Mouse (Mus musculus): ENCODE results near the gene Olfr1110. TPM values are rescaled to one million over a fixed set of nuclear protein-coding genes. Genes with fewer than 3 reads are reported as not detected.
"Not testable (repeated sequence)": the region's sequence is repeated elsewhere in the genome, so short reads cannot be mapped to it uniquely, and the experiment has no call there.

Gene Olfr1110
- polyA plus RNA-seq (2012): not detected in 2 replicates

GRCm38 (mm10) chr2:87140200-87140599, at the start of gene Olfr1110:
Gene Olfr1110, minus strand, starts transcription at chr2:87140300.
- Histone ChIP-seq H3K36me3 (ENCODE audit: control insufficient read depth) (no peaks in the 10 kb centered on the region), H3K4me1 (ENCODE audit: control insufficient read depth) (no peaks in the 10 kb centered on the region), H3K9me3 (ENCODE audit: control insufficient read depth, low read length) (no peaks in the 10 kb centered on the region), H3K27me3 (ENCODE audit: control insufficient read depth) (no peaks in the 10 kb centered on the region), H3K4me3 (replicated peaks) (no peak within 1 kb of the TSS)
- TF ChIP-seq TAL1 (IDR thresholded peaks at IDR 0.05; ENCODE audit: low read length) (no peak), GATA1 (IDR thresholded peaks at IDR 0.05; ENCODE audit: low read length) (no peak)

GRCm38 (mm10) chr2:87187498-87187897, 47.4 kb upstream of the Olfr1110 start, which contains the start of gene Olfr1112:
Gene Olfr1112, plus strand, starts transcription at chr2:87187798.
- TF ChIP-seq GATA1 (IDR thresholded peaks at IDR 0.05; ENCODE audit: low read length): no peak
- TF ChIP-seq TAL1 (IDR thresholded peaks at IDR 0.05; ENCODE audit: low read length): no peak
- Histone ChIP-seq H3K36me3 (ENCODE audit: control insufficient read depth) (no peaks in the 10 kb centered on the region), H3K9me3 (ENCODE audit: control insufficient read depth, low read length) (no peaks in the 10 kb centered on the region), H3K27me3 (ENCODE audit: control insufficient read depth) (no peaks in the 10 kb centered on the region), H3K4me1 (ENCODE audit: control insufficient read depth) (no peaks in the 10 kb centered on the region), H3K4me3 (replicated peaks) (no peak within 1 kb of the TSS)

- H3K4me1 ChIP-seq (ENCODE audit: control insufficient read depth); H3K4me3 ChIP-seq (replicated peaks); H3K36me3 ChIP-seq (ENCODE audit: control insufficient read depth); H3K27me3 ChIP-seq (ENCODE audit: control insufficient read depth): not testable (repeated sequence)
- H3K9me3 ChIP-seq (ENCODE audit: control insufficient read depth, low read length): peaks cover 14% of the 10 kb centered on the region
These were observed 27.6 kb upstream of the Olfr1110 start for GRCm38 (mm10) chr2:87167731-87168130.

GRCm38 (mm10) chr2:87152524-87152923, 12.4 kb upstream of the Olfr1110 start, which contains the start of gene Olfr1111:
Gene Olfr1111, minus strand, starts transcription at chr2:87152624.
- Histone ChIP-seq H3K36me3 (ENCODE audit: control insufficient read depth) (no peaks in the 10 kb centered on the region), H3K4me3 (replicated peaks) (no peak within 1 kb of the TSS), H3K9me3 (ENCODE audit: control insufficient read depth, low read length) (no peaks in the 10 kb centered on the region; the same call in 1 of the 2 replicates), H3K4me1 (ENCODE audit: control insufficient read depth) (no peaks in the 10 kb centered on the region), H3K27me3 (ENCODE audit: control insufficient read depth) (no peaks in the 10 kb centered on the region)
- TF ChIP-seq TAL1 (IDR thresholded peaks at IDR 0.05; ENCODE audit: low read length) (no peak), GATA1 (IDR thresholded peaks at IDR 0.05; ENCODE audit: low read length) (no peak)

- Histone ChIP-seq H3K4me1 (ENCODE audit: control insufficient read depth) (no peaks in the 10 kb centered on the region), H3K9me3 (ENCODE audit: control insufficient read depth, low read length) (peaks cover 2% of the 10 kb centered on the region; the same call in 1 of the 2 replicates), H3K4me3 (replicated peaks) (no peak within 1 kb of the TSS), H3K36me3 (ENCODE audit: control insufficient read depth) (no peaks in the 10 kb centered on the region), H3K27me3 (ENCODE audit: control insufficient read depth) (no peaks in the 10 kb centered on the region)
- TF ChIP-seq GATA1 (IDR thresholded peaks at IDR 0.05; ENCODE audit: low read length): no peak
These were observed 25.6 kb downstream of the Olfr1110 start, which contains the start of gene Olfr259 for GRCm38 (mm10) chr2:87114467-87114866. Gene Olfr259, minus strand, starts transcription at chr2:87114567.

- Histone ChIP-seq H3K36me3 (ENCODE audit: control insufficient read depth) (no peaks in the 10 kb centered on the region), H3K4me3 (replicated peaks) (no peak within 1 kb of the TSS), H3K4me1 (ENCODE audit: control insufficient read depth) (no peaks in the 10 kb centered on the region), H3K9me3 (ENCODE audit: control insufficient read depth, low read length) (no peaks in the 10 kb centered on the region), H3K27me3 (ENCODE audit: control insufficient read depth) (no peaks in the 10 kb centered on the region)
- TF ChIP-seq GATA1 (IDR thresholded peaks at IDR 0.05; ENCODE audit: low read length) (no peak), TAL1 (IDR thresholded peaks at IDR 0.05; ENCODE audit: low read length) (no peak)
These were observed 44.2 kb downstream of the Olfr1110 start, which contains the start of gene Olfr1109 for GRCm38 (mm10) chr2:87095908-87096307. Gene Olfr1109, minus strand, starts transcription at chr2:87096008.

Other genes starting within 250 kb of the Olfr1110 start
- gene Olfr1097, start 248.1 kb downstream of the Olfr1110 start, polyA plus RNA-seq (2012): not detected in 2 replicates
- gene Olfr1098, start 215.8 kb downstream of the Olfr1110 start, polyA plus RNA-seq (2012): not detected in 2 replicates
- gene Olfr1099, start 179.6 kb downstream of the Olfr1110 start, polyA plus RNA-seq (2012): 0.01 TPM in 1 of 2 replicates, not detected in the other
- gene Olfr1100, start 160.3 kb downstream of the Olfr1110 start, polyA plus RNA-seq (2012): not detected in 2 replicates
- gene Olfr1101, start 149.1 kb downstream of the Olfr1110 start, polyA plus RNA-seq (2012): not detected in 2 replicates
- not detected in 2 replicates for gene Olfr1102, start 141.9 kb downstream of the Olfr1110 start, polyA plus RNA-seq (2012)
- not detected in 2 replicates for gene Olfr1104, start 113.2 kb downstream of the Olfr1110 start, polyA plus RNA-seq (2012)
- gene Olfr1105, start 103.8 kb downstream of the Olfr1110 start, polyA plus RNA-seq (2012): not detected in 2 replicates
- not detected in 2 replicates for gene Olfr1106, start 88.0 kb downstream of the Olfr1110 start, polyA plus RNA-seq (2012)
- gene Olfr1107, start 64.5 kb downstream of the Olfr1110 start, polyA plus RNA-seq (2012): not detected in 2 replicates
- not detected in 2 replicates for gene Olfr1109, start 44.3 kb downstream of the Olfr1110 start, polyA plus RNA-seq (2012)
- 0.04 TPM in 1 of 2 replicates, not detected in the other for gene Olfr259, start 25.7 kb downstream of the Olfr1110 start, polyA plus RNA-seq (2012)
- gene Olfr1111, start 12.3 kb upstream of the Olfr1110 start, polyA plus RNA-seq (2012): not detected in 2 replicates
- gene Olfr1112, start 47.5 kb upstream of the Olfr1110 start, polyA plus RNA-seq (2012): not detected in 2 replicates
- not detected in 2 replicates for gene Olfr1113, start 68.7 kb upstream of the Olfr1110 start, polyA plus RNA-seq (2012)
- gene Olfr1115, start 107.7 kb upstream of the Olfr1110 start, polyA plus RNA-seq (2012): not detected in 2 replicates
- gene Olfr1116, start 127.2 kb upstream of the Olfr1110 start, polyA plus RNA-seq (2012): under 0.01 TPM in 1 of 2 replicates, not detected in the other
- not detected in 2 replicates for gene Olfr1118, start 167.3 kb upstream of the Olfr1110 start, polyA plus RNA-seq (2012)
- not detected in 2 replicates for gene Olfr1120, start 214.5 kb upstream of the Olfr1110 start, polyA plus RNA-seq (2012)
- 0.04 TPM in 1 of 2 replicates, not detected in the other for gene Olfr1121, start 229.6 kb upstream of the Olfr1110 start, polyA plus RNA-seq (2012)
- not detected in 2 replicates for gene Olfr1122, start 245.5 kb upstream of the Olfr1110 start, polyA plus RNA-seq (2012)